Mouse (Mus musculus): Measurements from ENCODE around the gene Slc43a3.

- TF ChIP-seq CTCF (IDR thresholded peaks at IDR 0.05; ENCODE audit: borderline replicate concordance, insufficient read depth, low read depth, low read length) (no peak), POLR2A (IDR thresholded peaks at IDR 0.05; ENCODE audit: borderline replicate concordance, insufficient read depth, low read length) (no peak)
These were observed 10.9 kb downstream of the Slc43a3 start for GRCm38 (mm10) chr2:84947154-84947771.

All from cerebellum, adult 2 months (tissue).